Comparison of ENCODE assay signal across 10 mouse cellular contexts in genomic region chr4:130906296-130906695, GRCm38 (mm10). TPM values are rescaled to one million over a fixed set of nuclear protein-coding genes. Genes with fewer than 3 reads are reported as not detected.
DNase-seq lines count a peak whose midpoint lies in the region; ATAC-seq and TF ChIP-seq lines count a peak whose summit lies in the region.
"Had no signal": no experiment of that assay in that cellular context is flagged by ENCODE, and none has a peak within 500 bp of the region (broad histone marks: within the 10 kb centered on the region; RNA-seq: fewer than 3 reads in every experiment).

No protein-coding gene starts in this region.

- H3K36me3 ChIP-seq in heart, adult 2 months (ENCODE audit: control insufficient read depth, insufficient read depth, low read length), result no peaks in the 10 kb centered on the region
- no peaks in the 10 kb centered on the region for H3K36me3 ChIP-seq in G1E (replicated peaks)

- no peaks in the 10 kb centered on the region for H3K4me1 ChIP-seq in heart, adult 2 months (ENCODE audit: control insufficient read depth, insufficient read depth, low read length)
- peaks cover 99% of the 10 kb centered on the region for H3K4me1 ChIP-seq in G1E (ENCODE audit: insufficient read depth, low read depth, low read length)

- H3K9ac ChIP-seq in heart, adult 2 months (ENCODE audit: low read depth, low read length), result no peak overlapping the region

- peak; percentile 48 to 73 for DNase-seq in heart, adult 2 months
- DNase-seq in heart, adult 8-10 months (ENCODE audit: low spot score), result no peak
- DNase-seq in G1E (ENCODE audit: low spot score), result no peak
- DNase-seq in cerebellum, postnatal 10 days, result peak; percentile 91 to 95
- peak; percentile 56 to 67 for DNase-seq in heart, postnatal 10 days
- peak; percentile 62 for DNase-seq in ovary, postnatal 14 days (ENCODE audit: low spot score)
- no peak for DNase-seq in thymus, adult 18-20 months

- H3K27ac ChIP-seq in heart, adult 2 months, result no peak overlapping the region; the same call in 1 of the 2 replicates

- peak; percentile 17 for TF ChIP-seq CTCF in heart, adult 2 months (IDR thresholded peaks at IDR 0.05)
- TF ChIP-seq CTCF in G1E (IDR thresholded peaks at IDR 0.05; ENCODE audit: low read depth, low read length), result no peak

- no peak overlapping the region for H3K4me3 ChIP-seq in heart, adult 2 months
- H3K4me3 ChIP-seq in G1E (ENCODE audit: low read depth, low read length), result peak overlapping the region; percentile 11; the same call in 1 of the 2 replicates

- no peaks in the 10 kb centered on the region for H3K9me3 ChIP-seq in G1E (replicated peaks)

- intact Hi-C loops in heart, adult 2 months (cut with DNase I), result no loop called here
- intact Hi-C loops in heart, postnatal 10 days (cut with DNase I), result no loop called here

- H3K27me3 ChIP-seq in heart, adult 2 months (ENCODE audit: control insufficient read depth, insufficient read depth, low read length), result no peaks in the 10 kb centered on the region
- H3K27me3 ChIP-seq in G1E (ENCODE audit: insufficient read depth, low read length), result no peaks in the 10 kb centered on the region

- no peak for ATAC-seq in G1E (ENCODE audit: extremely low read depth, insufficient number of reproducible peaks, low FRiP score, poor library complexity, severe bottlenecking)
- ATAC-seq in granulocyte monocyte progenitor cell, adult 5-6 weeks (replicated peaks; ENCODE audit: poor library complexity, severe bottlenecking), result no peak

- no peak for TF ChIP-seq EP300 in heart, adult 2 months (IDR thresholded peaks at IDR 0.05; ENCODE audit: insufficient read depth, low read depth, low read length)

- H3K79me2 ChIP-seq in heart, adult 2 months (replicated peaks; ENCODE audit: control insufficient read depth, insufficient read depth, low read length), result no peaks in the 10 kb centered on the region

- TF ChIP-seq POLR2A in heart, adult 2 months (IDR thresholded peaks at IDR 0.05; ENCODE audit: insufficient read depth, low read depth, low read length), result no peak

- WGBS in heart, adult 2 months, result 47% methylated on average over 8 of the region's 8 CpGs

RNA-seq across cellular contexts. Expression of gene Laptm5, which starts 6.6 kb away (rescaled TPM):
- 10 to 100 TPM; 15.5 to 22.8 TPM for total RNA-seq in heart, adult 2 months (2021)
- 44.1 and 59.4 TPM in 2 replicates for polyA plus RNA-seq in heart, adult 2 months (2012; rRNA removed)
- 10 to 100 TPM in 3 of 4 experiments, 1 to 10 TPM in 1; 9.9 to 35.1 (median 12.5) TPM for total RNA-seq in heart, adult 8-10 months (2022)
- total RNA-seq in G1E (2014; fragmentation: Nextera tagmentation), result 717 and 822 TPM in 2 replicates
- total RNA-seq in G1E (2017), result 184 and 222 TPM in 2 replicates
- polyA plus RNA-seq in G1E (2012), result 540 and 565 TPM in 2 replicates
- 10 to 100 TPM; 13.9 to 16.9 TPM for total RNA-seq in heart, postnatal 10 days (2021)
- 561 and 568 TPM in 2 replicates for total RNA-seq in granulocyte monocyte progenitor cell, adult 5-6 weeks (2014; fragmentation: Nextera tagmentation)
- total RNA-seq in granulocyte monocyte progenitor cell, adult 5-6 weeks (2017), result 131 and 136 TPM in 2 replicates

RNA-seq across cellular contexts. Expression of gene Matn1, which starts 37.9 kb away (rescaled TPM):
- not detected for total RNA-seq in heart, adult 2 months (2021)
- polyA plus RNA-seq in heart, adult 2 months (2012; rRNA removed), result 0.10 TPM in 1 of 2 replicates, not detected in the other
- total RNA-seq in heart, adult 8-10 months (2022), result not detected
- 0.98 TPM in 1 of 2 replicates, not detected in the other for total RNA-seq in G1E (2014; fragmentation: Nextera tagmentation)
- total RNA-seq in G1E (2017), result 0.60 and 1.1 TPM in 2 replicates
- polyA plus RNA-seq in G1E (2012), result 0.30 and 0.79 TPM in 2 replicates
- total RNA-seq in heart, postnatal 10 days (2021), result not detected
- total RNA-seq in granulocyte monocyte progenitor cell, adult 5-6 weeks (2014; fragmentation: Nextera tagmentation), result not detected in 2 replicates
- not detected in 2 replicates for total RNA-seq in granulocyte monocyte progenitor cell, adult 5-6 weeks (2017)
- total RNA-seq: MEL had no signal
- polyA plus RNA-seq: neural tube, embryonic 11.5 days had no signal

Comparison
In these comparisons a context has a peak if more than half of its experiments do, and no peak if none do; other contexts are left out.
1. DNase-seq: peak in heart, adult 2 months (2 of 2), cerebellum, postnatal 10 days (2 of 2), heart, postnatal 10 days (2 of 2) and ovary, postnatal 14 days (single experiment); none in heart, adult 8-10 months (single experiment), G1E (single experiment) and thymus, adult 18-20 months (0 of 2).